Comparison of ENCODE assay signal across 7 mouse cellular contexts in the genomic region with DNA sequence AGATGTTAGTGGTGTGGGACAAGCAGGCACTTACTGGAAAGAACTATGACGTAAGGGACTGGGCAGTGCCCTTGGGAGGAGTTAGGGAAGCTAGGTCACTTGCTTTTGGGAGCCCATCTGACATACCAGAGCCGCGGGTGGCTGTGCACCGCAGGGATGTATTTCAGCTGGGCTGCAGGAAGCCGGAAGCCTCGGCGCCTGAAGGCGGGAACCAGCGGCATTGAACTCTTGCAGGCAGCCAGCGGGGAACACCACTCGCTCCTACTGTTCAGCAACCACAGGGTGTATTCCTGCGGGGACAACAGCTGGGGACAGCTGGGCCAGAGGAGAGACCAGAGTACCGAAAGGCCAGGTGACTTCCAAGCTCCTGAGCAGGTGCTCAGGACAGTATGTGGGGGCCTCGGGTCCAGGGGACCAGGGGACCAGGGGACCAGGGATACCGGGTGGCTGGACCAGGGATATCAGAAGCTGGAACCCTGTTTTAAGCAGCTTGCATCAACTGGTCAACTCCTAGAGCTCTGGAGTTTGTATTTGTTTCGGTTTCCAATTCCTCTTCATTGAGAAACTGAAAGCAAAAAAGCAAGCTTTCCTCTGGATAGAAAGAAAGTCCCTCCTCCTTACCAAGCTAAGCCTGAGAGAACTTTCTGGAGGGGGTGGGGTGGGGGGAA. TPM values are rescaled to one million over a fixed set of nuclear protein-coding genes. Genes with fewer than 3 reads are reported as not detected.
DNase-seq lines count a peak whose midpoint lies in the region; ATAC-seq and TF ChIP-seq lines count a peak whose summit lies in the region.

A gene (plus strand): TSS at position 120 of the 668 bp plus-strand sequence.

- peak within 1 kb of the TSS; percentile 71 for H3K9ac ChIP-seq in intestine, postnatal 0 days (ENCODE audit: low read depth, low read length)
- H3K9ac ChIP-seq in limb, embryonic 11.5 days (ENCODE audit: low read length) = peak within 1 kb of the TSS; percentile 70
- peak within 1 kb of the TSS; percentile 36 for H3K9ac ChIP-seq in midbrain, embryonic 13.5 days (replicated peaks)

- ATAC-seq in intestine, postnatal 0 days = peak; percentile 78
- ATAC-seq in limb, embryonic 11.5 days (ENCODE audit: insufficient number of reproducible peaks, low FRiP score, low TSS enrichment, low read depth) = peak; percentile 60; the same call in 1 of the 2 replicates
- peak; percentile 79 for ATAC-seq in midbrain, embryonic 13.5 days

- H3K4me2 ChIP-seq in intestine, postnatal 0 days (replicated peaks; ENCODE audit: low read depth) = peak within 1 kb of the TSS; percentile 88
- peak within 1 kb of the TSS; percentile 64 for H3K4me2 ChIP-seq in limb, embryonic 11.5 days (ENCODE audit: low read depth, severe bottlenecking)
- H3K4me2 ChIP-seq in midbrain, embryonic 13.5 days (replicated peaks) = peak within 1 kb of the TSS; percentile 53

- no peaks in the 10 kb centered on the region for H3K9me3 ChIP-seq in intestine, postnatal 0 days (ENCODE audit: control insufficient read depth)
- H3K9me3 ChIP-seq in limb, embryonic 11.5 days (ENCODE audit: control insufficient read depth, low read length) = no peaks in the 10 kb centered on the region
- H3K9me3 ChIP-seq in midbrain, embryonic 13.5 days = no peaks in the 10 kb centered on the region

- DNase-seq in adrenal gland, postnatal 14 days = peak; percentile 88
- DNase-seq in embryo, embryonic 9.5 days (ENCODE audit: extremely low spot score) = peak; percentile 60
- peak; percentile 19 to 61 for DNase-seq in gastrocnemius, postnatal 4 days (ENCODE audit: low spot score in 2 of 2)
- peak; percentile 70 for DNase-seq in limb, embryonic 11.5 days (ENCODE audit: low spot score)
- DNase-seq in spleen, adult 18-20 months = peak; percentile 45 to 64

- H3K4me3 ChIP-seq in intestine, postnatal 0 days (ENCODE audit: low read depth, low read length) = peak within 1 kb of the TSS; percentile 81
- H3K4me3 ChIP-seq in limb, embryonic 11.5 days (ENCODE audit: low read depth, low read length) = peak within 1 kb of the TSS; percentile 38
- H3K4me3 ChIP-seq in midbrain, embryonic 13.5 days (replicated peaks) = peak within 1 kb of the TSS; percentile 37

- WGBS in intestine, postnatal 0 days = 2% methylated on average over 16 of the region's 16 CpGs
- 5% methylated on average over 16 of the region's 16 CpGs for WGBS in limb, embryonic 11.5 days
- 2% methylated on average over 16 of the region's 16 CpGs for WGBS in midbrain, embryonic 13.5 days

- H3K27ac ChIP-seq in intestine, postnatal 0 days (ENCODE audit: low read depth, low read length) = peak within 1 kb of the TSS; percentile 90
- H3K27ac ChIP-seq in limb, embryonic 11.5 days (replicated peaks; ENCODE audit: low read depth, low read length) = no peak within 1 kb of the TSS
- no peak within 1 kb of the TSS for H3K27ac ChIP-seq in midbrain, embryonic 13.5 days

- no peak for TF ChIP-seq CTCF in intestine, postnatal 0 days (IDR thresholded peaks at IDR 0.05; ENCODE audit: low read depth)

- H3K27me3 ChIP-seq in intestine, postnatal 0 days (replicated peaks; ENCODE audit: control insufficient read depth, insufficient read depth, low read length) = no peaks in the 10 kb centered on the region
- no peaks in the 10 kb centered on the region for H3K27me3 ChIP-seq in limb, embryonic 11.5 days (ENCODE audit: control insufficient read depth, insufficient read depth, low read length)
- H3K27me3 ChIP-seq in midbrain, embryonic 13.5 days = no peaks in the 10 kb centered on the region

- H3K36me3 ChIP-seq in intestine, postnatal 0 days (ENCODE audit: control insufficient read depth, insufficient read depth) = no peaks in the 10 kb centered on the region
- H3K36me3 ChIP-seq in limb, embryonic 11.5 days (ENCODE audit: control insufficient read depth, insufficient read depth, low read length) = peaks cover 3% of the 10 kb centered on the region; the same call in 1 of the 2 replicates
- no peaks in the 10 kb centered on the region for H3K36me3 ChIP-seq in midbrain, embryonic 13.5 days

- H3K4me1 ChIP-seq in intestine, postnatal 0 days (replicated peaks; ENCODE audit: control insufficient read depth, insufficient read depth, low read length) = no peaks in the 10 kb centered on the region
- H3K4me1 ChIP-seq in limb, embryonic 11.5 days (ENCODE audit: control insufficient read depth, insufficient read depth, low read length) = no peaks in the 10 kb centered on the region
- H3K4me1 ChIP-seq in midbrain, embryonic 13.5 days (replicated peaks) = peaks cover 7% of the 10 kb centered on the region; the same call in 1 of the 2 replicates

RNA-seq across cellular contexts. Expression of the gene that starts here (rescaled TPM):
- total RNA-seq in adrenal gland, postnatal 14 days (2021) = 13.2 and 14.7 TPM in 2 replicates
- total RNA-seq in gastrocnemius, postnatal 4 days (2021) = 1 to 10 TPM; 1.6 to 3.6 TPM
- polyA plus RNA-seq in intestine, postnatal 0 days (2015; fragmentation: Nextera tagmentation; extraction: Ambion mirVana) = 3.9 and 4.4 TPM in 2 replicates
- polyA plus RNA-seq in limb, embryonic 11.5 days (2014; fragmentation: Nextera tagmentation; extraction: Ambion mirVana) = 1.6 and 2.1 TPM in 2 replicates
- polyA plus RNA-seq in midbrain, embryonic 13.5 days (2015; fragmentation: Nextera tagmentation; extraction: Ambion mirVana) = 0.82 and 1.3 TPM in 2 replicates
